Mouse (Mus musculus) cerebellum, adult 11 months (tissue): ENCODE measurements around the gene Tmem191c.

Source experiments
- DNase-seq: peaks from one replicate; pipeline ENCODE4 v3.0.0; 2022

Gene Tmem191c

DNA sequence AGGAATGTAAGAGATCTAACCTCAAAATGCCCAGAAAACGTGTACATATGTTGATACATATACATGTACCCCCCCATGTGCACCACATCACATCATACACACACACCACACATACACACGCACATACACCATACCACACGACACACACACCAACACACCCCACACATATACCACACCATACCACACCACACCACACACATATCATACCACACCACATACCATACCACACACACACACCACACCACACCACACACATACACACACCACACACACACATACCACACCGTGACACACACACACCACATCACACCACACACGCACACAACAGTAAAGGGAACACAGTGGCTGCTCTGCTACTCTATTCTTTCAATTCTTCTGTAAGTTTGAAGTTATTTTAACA is 56.0 kb downstream of the Tmem191c start:
- no peak for DNase-seq
